Mouse (Mus musculus) erythroblast, embryonic 14.5 days (primary cell): ENCODE measurements around the gene Trpm3.

Experiments used
- GATA1 ChIP-seq: IDR thresholded peaks from 2 replicates; pipeline ENCODE4 v1.6.1; 2012; ENCODE audit warnings: low read length, inconsistent platforms, mixed read lengths
- TAL1 ChIP-seq: IDR thresholded peaks from 3 replicates; pipeline ENCODE4 v1.6.1; 2012; ENCODE audit warnings: low read length, inconsistent platforms, mixed read lengths

GRCm38 (mm10) chr19:22883154-22883553 is 744.3 kb downstream of the Trpm3 start:
- TF ChIP-seq TAL1 (no peak), GATA1 (no peak)
